Mouse (Mus musculus) hindbrain, embryonic 15.5 days (tissue): ENCODE data around the gene Trip4. TPM values are rescaled to one million over a fixed set of nuclear protein-coding genes. Genes with fewer than 3 reads are reported as not detected.
A peak's percentile ranks its signal among the peaks of the same experiment; 100 is the strongest.

ENCODE experiments used
- ATAC-seq: fragments of 200-750 bp; cut with Nextera tagmentation; 2 replicates; pipeline ENCODE4 v1.8.0; 2017; ENCODE audit warnings: low read depth, moderate number of reproducible peaks, moderate TSS enrichment; ENCODE audit not compliant: low FRiP score
- H3K27ac ChIP-seq: fragments of 300-500 bp; sonication (generic); replicated peaks from 2 replicates; pipeline ENCODE4 v1.5.1; 2015; ENCODE audit warnings: mild to moderate bottlenecking, inconsistent platforms
- H3K27me3 ChIP-seq: fragments of 300-500 bp; sonication (generic); 2 replicates; pipeline ENCODE4 v1.6.1; 2015; ENCODE audit warnings: control low read depth, inconsistent platforms
- H3K36me3 ChIP-seq: fragments of 300-500 bp; sonication (generic); 2 replicates; pipeline ENCODE4 v1.6.1; 2015; ENCODE audit warnings: control low read depth, inconsistent platforms
- H3K4me1 ChIP-seq: fragments of 300-500 bp; sonication (generic); replicated peaks from 2 replicates; pipeline ENCODE4 v1.6.1; 2015; ENCODE audit warnings: control low read depth, inconsistent platforms
- H3K4me2 ChIP-seq: fragments of 300-500 bp; sonication (generic); 2 replicates; pipeline ENCODE4 v1.6.1; 2015; ENCODE audit warnings: moderate library complexity, mild to moderate bottlenecking, inconsistent platforms
- H3K4me3 ChIP-seq: fragments of 300-500 bp; sonication (generic); 2 replicates; pipeline ENCODE4 v1.5.1; 2015; ENCODE audit warnings: mild to moderate bottlenecking, inconsistent platforms
- H3K9ac ChIP-seq: fragments of 300-500 bp; sonication (generic); 2 replicates; pipeline ENCODE4 v1.6.1; 2015; ENCODE audit warnings: inconsistent platforms
- H3K9me3 ChIP-seq: fragments of 300-500 bp; sonication (generic); 2 replicates; pipeline ENCODE4 v1.6.1; 2016; ENCODE audit warnings: control low read depth, inconsistent platforms
- WGBS: fragments of 180-500 bp; shearing (Covaris S2); methylation state at CpG from one replicate; pipeline ENCODE4 v1.1.7; 2015; 5-methylcytosine and 5-hydroxymethylcytosine counted together
- polyA plus RNA-seq: library from polyadenylated mRNA; unstranded; fragments of >200 nt; fragmentation: Nextera tagmentation; extraction: Ambion mirVana; gene quantifications from 2 replicates; pipeline ENCODE4 v1.2.1, GENCODE M21; 2015

The Trip4 gene
- 29.6 and 31.6 TPM in 2 replicates for polyA plus RNA-seq

- Histone ChIP-seq H3K4me3 (peak within 1 kb of the TSS; percentile 75), H3K4me2 (peak within 1 kb of the TSS; percentile 91), H3K27me3 (no peaks in the 10 kb centered on the region), H3K9me3 (no peaks in the 10 kb centered on the region), H3K27ac (peak within 1 kb of the TSS; percentile 92), H3K4me1 (peaks cover 22% of the 10 kb centered on the region), H3K36me3 (peaks cover 5% of the 10 kb centered on the region; the same call in 1 of the 2 replicates), H3K9ac (peak within 1 kb of the TSS; percentile 80)
- ATAC-seq, result peak; percentile 99
- WGBS, result under 1% methylated on average over 38 of the region's 38 CpGs
Observed at GRCm38 (mm10) chr9:65908394-65909300, at the start of gene Trip4, which contains the start of gene Csnk1g1. Gene Trip4 (minus strand): TSS chr9:65908794. Gene Csnk1g1 (plus strand): TSS chr9:65908924.

- ATAC-seq, result no peak
- WGBS, result 96% methylated on average over 3 of the region's 3 CpGs
Observed at GRCm38 (mm10) chr9:65951082-65951587, 42.5 kb upstream of the Trip4 start.

DNA sequence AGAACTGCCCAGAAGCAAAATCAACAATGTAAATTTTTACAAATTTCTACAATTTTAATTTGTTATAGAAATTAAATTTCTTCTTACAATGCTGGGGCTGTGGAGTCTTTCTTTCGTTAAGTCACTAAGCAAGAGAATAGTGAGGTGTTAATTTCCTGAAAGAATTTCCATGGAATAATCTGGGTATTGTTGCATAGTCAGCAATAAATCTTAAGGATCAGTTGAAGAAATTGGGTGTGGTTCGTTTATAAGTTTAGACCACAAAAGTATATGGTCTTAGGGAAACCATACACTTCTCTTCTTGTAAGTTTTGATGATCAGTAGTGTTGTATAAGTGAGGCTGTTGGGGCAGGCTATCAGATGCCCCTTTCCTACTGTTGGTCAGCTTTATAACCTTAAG, 29.0 kb upstream of the Trip4 start:
- Histone ChIP-seq H3K9ac (no peak overlapping the region), H3K4me1 (no peaks in the 10 kb centered on the region), H3K9me3 (no peaks in the 10 kb centered on the region), H3K36me3 (no peaks in the 10 kb centered on the region), H3K4me3 (no peak overlapping the region), H3K27me3 (no peaks in the 10 kb centered on the region), H3K27ac (no peak overlapping the region), H3K4me2 (no peak overlapping the region)
- no peak for ATAC-seq
- WGBS, result 93% methylated on average over 2 of the region's 2 CpGs

More at GRCm38 (mm10) chr9:65951082-65951587, 42.5 kb upstream of the Trip4 start:
- Histone ChIP-seq H3K4me3 (no peak overlapping the region), H3K4me1 (no peaks in the 10 kb centered on the region), H3K36me3 (no peaks in the 10 kb centered on the region), H3K4me2 (no peak overlapping the region), H3K27ac (no peak overlapping the region), H3K9me3 (no peaks in the 10 kb centered on the region), H3K27me3 (no peaks in the 10 kb centered on the region), H3K9ac (no peak overlapping the region)

GRCm38 (mm10) chr9:65929826-65930225, 21.2 kb upstream of the Trip4 start:
- no peak for ATAC-seq

DNA sequence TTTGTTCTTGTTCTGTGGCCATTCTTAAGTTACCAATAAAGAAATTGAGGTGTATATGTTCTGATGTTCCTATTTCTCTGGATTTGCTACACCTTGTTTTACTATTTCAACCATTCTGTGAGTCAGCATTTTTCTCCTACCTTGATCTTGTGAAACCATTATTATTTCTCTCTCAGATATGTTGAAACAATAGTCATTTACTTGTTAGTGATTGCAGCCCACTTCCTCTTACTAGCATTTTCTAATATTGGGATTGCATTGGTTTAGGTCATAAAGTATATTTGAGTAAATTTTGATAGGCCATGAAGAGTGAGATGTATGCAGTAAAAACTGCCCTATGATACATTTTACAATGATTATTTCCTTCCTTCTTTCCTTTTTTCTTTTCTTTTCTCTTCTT, 19.9 kb upstream of the Trip4 start:
- Histone ChIP-seq H3K27me3 (no peaks in the 10 kb centered on the region), H3K27ac (no peak overlapping the region), H3K4me2 (no peak overlapping the region), H3K4me1 (no peaks in the 10 kb centered on the region), H3K4me3 (no peak overlapping the region), H3K9ac (no peak overlapping the region), H3K9me3 (no peaks in the 10 kb centered on the region), H3K36me3 (no peaks in the 10 kb centered on the region)
- no peak for ATAC-seq

More at GRCm38 (mm10) chr9:65929826-65930225, 21.2 kb upstream of the Trip4 start:
- Histone ChIP-seq H3K4me2 (no peak overlapping the region), H3K9ac (no peak overlapping the region), H3K4me1 (no peaks in the 10 kb centered on the region), H3K27ac (no peak overlapping the region), H3K27me3 (no peaks in the 10 kb centered on the region), H3K9me3 (no peaks in the 10 kb centered on the region), H3K4me3 (no peak overlapping the region), H3K36me3 (no peaks in the 10 kb centered on the region)

GRCm38 (mm10) chr9:65917015-65917414, 8.4 kb upstream of the Trip4 start:
- no peak overlapping the region for H3K4me2 ChIP-seq
- no peak overlapping the region for H3K4me3 ChIP-seq
- no peak overlapping the region for H3K9ac ChIP-seq
- H3K4me1 ChIP-seq, result no peaks in the 10 kb centered on the region
- no peaks in the 10 kb centered on the region for H3K27me3 ChIP-seq
- H3K36me3 ChIP-seq, result no peaks in the 10 kb centered on the region
- H3K9me3 ChIP-seq, result no peaks in the 10 kb centered on the region
- H3K27ac ChIP-seq, result no peak overlapping the region
- WGBS, result 92% methylated on average over 1 of the region's 1 CpGs
- no peak for ATAC-seq

- H3K4me2 ChIP-seq, result no peak overlapping the region
- no peak overlapping the region for H3K27ac ChIP-seq
- H3K4me1 ChIP-seq, result peaks cover 11% of the 10 kb centered on the region
- ATAC-seq, result no peak
- H3K27me3 ChIP-seq, result no peaks in the 10 kb centered on the region
- H3K9me3 ChIP-seq, result no peaks in the 10 kb centered on the region
- H3K9ac ChIP-seq, result no peak overlapping the region
- no peaks in the 10 kb centered on the region for H3K36me3 ChIP-seq
- 84% methylated on average over 2 of the region's 2 CpGs for WGBS
- H3K4me3 ChIP-seq, result no peak overlapping the region
Observed at GRCm38 (mm10) chr9:65913976-65914375, 5.4 kb upstream of the Trip4 start.

GRCm38 (mm10) chr9:65909837-65910236, 1.2 kb upstream of the Trip4 start:
- no peak for ATAC-seq
- 12% methylated on average over 4 of the region's 4 CpGs for WGBS
- Histone ChIP-seq H3K4me2 (peak overlapping the region; percentile 91), H3K27me3 (no peaks in the 10 kb centered on the region), H3K36me3 (peaks cover 5% of the 10 kb centered on the region; the same call in 1 of the 2 replicates), H3K9me3 (no peaks in the 10 kb centered on the region), H3K27ac (peak overlapping the region; percentile 92), H3K4me1 (peaks cover 22% of the 10 kb centered on the region), H3K9ac (peak overlapping the region; percentile 80), H3K4me3 (peak overlapping the region; percentile 75)

GRCm38 (mm10) chr9:65909301-65909801, 757 bp upstream of the Trip4 start:
- H3K9me3 ChIP-seq, result no peaks in the 10 kb centered on the region
- H3K36me3 ChIP-seq, result peaks cover 5% of the 10 kb centered on the region; the same call in 1 of the 2 replicates
- peak; percentile 49 for ATAC-seq
- H3K27ac ChIP-seq, result peak overlapping the region; percentile 92
- no peaks in the 10 kb centered on the region for H3K27me3 ChIP-seq
- peak overlapping the region; percentile 75 for H3K4me3 ChIP-seq
- H3K4me2 ChIP-seq, result peak overlapping the region; percentile 91
- peak overlapping the region; percentile 80 for H3K9ac ChIP-seq
- H3K4me1 ChIP-seq, result peaks cover 22% of the 10 kb centered on the region
- WGBS, result under 1% methylated on average over 34 of the region's 34 CpGs

DNA sequence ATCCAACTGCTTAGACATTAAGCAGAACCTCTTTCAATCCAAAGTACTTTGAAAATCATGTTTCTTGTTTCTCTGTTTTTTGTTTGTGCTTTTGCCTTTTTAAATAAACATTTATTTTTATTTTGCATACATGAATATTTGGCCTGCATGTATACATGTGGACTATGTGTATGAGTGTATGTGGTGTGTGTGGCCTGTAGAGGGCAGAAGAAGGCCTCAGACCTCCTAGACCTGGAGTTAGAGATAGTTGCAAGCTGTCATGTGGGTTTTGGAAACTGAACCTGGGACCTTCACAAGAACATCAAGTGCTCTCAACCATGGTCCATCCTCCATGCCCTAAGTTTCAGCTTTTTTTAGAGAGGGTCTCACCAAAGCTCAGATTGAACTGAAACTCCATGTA, 5.2 kb downstream of the Trip4 start:
- Histone ChIP-seq H3K27ac (no peak overlapping the region), H3K4me1 (peaks cover 11% of the 10 kb centered on the region), H3K4me2 (no peak overlapping the region), H3K9me3 (no peaks in the 10 kb centered on the region), H3K4me3 (no peak overlapping the region), H3K27me3 (no peaks in the 10 kb centered on the region), H3K36me3 (peaks cover 5% of the 10 kb centered on the region; the same call in 1 of the 2 replicates), H3K9ac (no peak overlapping the region)
- ATAC-seq, result no peak

DNA sequence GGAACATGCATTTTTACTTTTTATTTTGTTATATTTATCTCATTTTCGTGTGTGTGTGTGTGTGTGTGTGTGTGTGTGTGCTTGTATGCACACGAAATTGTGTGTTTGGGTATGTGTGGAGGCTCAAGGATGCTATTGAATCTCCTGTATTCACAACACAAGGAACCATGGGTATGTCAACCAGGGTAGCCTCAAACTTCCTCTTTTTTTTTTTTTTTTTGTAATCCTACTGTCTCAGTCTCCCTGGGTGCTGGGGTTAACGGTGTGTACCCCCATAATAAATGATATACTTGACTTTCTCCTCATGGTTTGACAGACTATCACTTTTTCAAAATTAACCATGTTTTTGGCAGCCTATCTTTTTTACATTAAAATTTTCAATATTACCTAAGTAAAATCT, 5.7 kb downstream of the Trip4 start:
- H3K9ac ChIP-seq, result no peak overlapping the region
- no peak overlapping the region for H3K27ac ChIP-seq
- no peak overlapping the region for H3K4me2 ChIP-seq
- ATAC-seq, result no peak
- H3K9me3 ChIP-seq, result no peaks in the 10 kb centered on the region
- peaks cover 9% of the 10 kb centered on the region for H3K4me1 ChIP-seq
- peaks cover 5% of the 10 kb centered on the region; the same call in 1 of the 2 replicates for H3K36me3 ChIP-seq
- WGBS, result 93% methylated on average over 3 of the region's 3 CpGs
- no peak overlapping the region for H3K4me3 ChIP-seq
- H3K27me3 ChIP-seq, result no peaks in the 10 kb centered on the region

- WGBS, result 95% methylated on average over 2 of the region's 2 CpGs
- Histone ChIP-seq H3K9ac (no peak overlapping the region), H3K4me2 (no peak overlapping the region), H3K27ac (no peak overlapping the region), H3K4me1 (no peaks in the 10 kb centered on the region), H3K27me3 (no peaks in the 10 kb centered on the region), H3K4me3 (no peak overlapping the region), H3K36me3 (0 out of 2 replicates have a peak, but pooled peaks cover 6% of the 10 kb centered on the region), H3K9me3 (no peaks in the 10 kb centered on the region)
- no peak for ATAC-seq
Observed at GRCm38 (mm10) chr9:65896977-65897376, 11.6 kb downstream of the Trip4 start.
